Mouse (Mus musculus): ENCODE results near the gene Dhx16.

- no peak for TF ChIP-seq GATA1 (IDR thresholded peaks at IDR 0.05; ENCODE audit: borderline replicate concordance, low read length)
- TF ChIP-seq FLI1 (IDR thresholded peaks at IDR 0.05; ENCODE audit: low read length), result no peak
Observed at GRCm38 (mm10) chr17:35900636-35901035, 21.0 kb downstream of the Dhx16 start.

Measured in megakaryocyte, embryonic 14.5 days (primary cell).